Mouse (Mus musculus): ENCODE measurements around the gene Fuca1. TPM values are rescaled to one million over a fixed set of nuclear protein-coding genes. Genes with fewer than 3 reads are reported as not detected.
A peak's percentile ranks its signal among the peaks of the same experiment; 100 is the strongest.

Fuca1 gene
- polyA plus RNA-seq, 1 experiment, result 47.9 TPM

DNA sequence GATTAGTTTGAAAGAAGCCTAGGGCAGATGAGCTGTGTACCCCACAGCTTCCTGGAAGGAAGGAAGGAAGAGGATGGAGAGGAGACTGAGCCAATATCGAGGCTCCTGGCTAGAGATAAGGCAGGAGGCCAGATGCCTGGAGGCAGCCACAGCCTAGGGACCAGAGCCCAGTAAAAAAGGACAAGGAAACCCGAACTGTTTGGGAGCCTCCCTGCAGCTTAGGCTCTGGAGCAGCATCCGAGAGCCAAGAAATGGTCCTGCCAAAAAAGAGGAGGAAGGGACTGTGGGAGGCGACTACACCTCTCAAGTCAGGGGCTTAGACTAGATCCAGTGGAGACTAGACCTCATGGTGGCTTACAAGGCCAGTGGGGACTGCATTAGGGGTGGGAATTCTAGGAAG lies 22.9 kb downstream of the Fuca1 start:
- Histone ChIP-seq H3K27ac (ENCODE audit: insufficient read depth, low read length) (peak overlapping the region; percentile 77), H3K4me1 (ENCODE audit: control insufficient read depth, insufficient read depth, low read length) (peaks cover 10% of the 10 kb centered on the region), H3K27me3 (ENCODE audit: control insufficient read depth, insufficient read depth, low read length) (no peaks in the 10 kb centered on the region), H3K4me3 (replicated peaks; ENCODE audit: insufficient read depth, low read depth, low read length) (no peak overlapping the region)
- TF ChIP-seq CTCF (IDR thresholded peaks at IDR 0.05; ENCODE audit: borderline replicate concordance, insufficient read depth, low read depth, low read length) (no peak), POLR2A (IDR thresholded peaks at IDR 0.05; ENCODE audit: borderline replicate concordance, insufficient read depth, low read length) (no peak)
- DNase-seq, result peak; percentile 25 to 50
- WGBS, result under 1% methylated on average over 4 of the region's 4 CpGs

DNA sequence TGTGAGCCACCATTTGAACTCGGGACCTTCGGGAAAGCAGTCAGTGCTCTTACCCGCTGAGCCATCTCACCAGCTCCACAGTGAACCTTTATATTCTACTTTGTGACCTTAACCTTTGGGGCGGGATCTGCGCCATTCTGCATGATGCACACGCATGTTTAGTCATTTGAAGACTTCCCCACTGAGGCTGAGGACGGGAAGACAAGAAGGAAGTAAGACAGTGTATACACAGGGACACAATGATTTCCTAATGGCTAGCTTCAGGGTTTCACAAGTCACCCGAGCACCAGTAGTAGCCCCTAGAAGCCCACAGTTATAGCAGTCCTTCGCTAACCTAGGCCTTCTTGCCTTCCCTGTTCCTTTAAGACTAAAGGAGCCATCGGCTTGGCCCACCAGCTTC lies 25.2 kb downstream of the Fuca1 start:
- peaks cover 17% of the 10 kb centered on the region for H3K4me1 ChIP-seq (ENCODE audit: control insufficient read depth, insufficient read depth, low read length)
- peak in 1 of 2 experiments; percentile 23 for DNase-seq
- 76% methylated on average over 10 of the region's 10 CpGs for WGBS
- no peak overlapping the region for H3K27ac ChIP-seq (ENCODE audit: insufficient read depth, low read length)
- TF ChIP-seq POLR2A (IDR thresholded peaks at IDR 0.05; ENCODE audit: borderline replicate concordance, insufficient read depth, low read length), result no peak
- no peak for TF ChIP-seq CTCF (IDR thresholded peaks at IDR 0.05; ENCODE audit: borderline replicate concordance, insufficient read depth, low read depth, low read length)
- H3K4me3 ChIP-seq (replicated peaks; ENCODE audit: insufficient read depth, low read depth, low read length), result peak overlapping the region; percentile 89
- H3K27me3 ChIP-seq (ENCODE audit: control insufficient read depth, insufficient read depth, low read length), result no peaks in the 10 kb centered on the region

DNA sequence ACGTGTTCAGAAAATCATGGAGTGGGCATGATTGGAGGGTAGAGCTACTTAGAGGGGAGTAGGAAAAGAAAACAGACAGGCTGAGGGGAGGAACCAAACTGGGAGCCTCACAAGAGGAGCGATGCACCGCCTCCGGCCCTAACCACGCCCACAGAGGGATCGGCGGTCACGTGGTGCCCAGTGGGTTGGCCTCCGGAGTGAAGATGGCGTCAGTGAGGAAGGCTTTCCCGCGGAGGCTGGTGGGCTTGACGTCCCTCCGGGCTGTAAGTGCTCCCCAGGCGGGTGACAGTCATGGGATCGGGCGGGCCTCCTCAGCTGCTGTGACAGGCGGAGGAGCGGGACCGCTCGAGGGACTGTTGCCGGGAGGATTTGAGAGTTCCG lies 25.7 kb downstream of the Fuca1 start, which contains the start of gene Hmgcl:
TSS of gene Hmgcl (plus strand) at position 171 of the 381 bp plus-strand sequence.
- Histone ChIP-seq H3K27ac (ENCODE audit: insufficient read depth, low read length) (peak within 1 kb of the TSS; percentile 86), H3K4me3 (replicated peaks; ENCODE audit: insufficient read depth, low read depth, low read length) (peak within 1 kb of the TSS; percentile 89), H3K27me3 (ENCODE audit: control insufficient read depth, insufficient read depth, low read length) (no peaks in the 10 kb centered on the region), H3K4me1 (ENCODE audit: control insufficient read depth, insufficient read depth, low read length) (peaks cover 17% of the 10 kb centered on the region)
- peak; percentile 95 for TF ChIP-seq POLR2A (IDR thresholded peaks at IDR 0.05; ENCODE audit: borderline replicate concordance, insufficient read depth, low read length)
- TF ChIP-seq CTCF (IDR thresholded peaks at IDR 0.05; ENCODE audit: borderline replicate concordance, insufficient read depth, low read depth, low read length), result no peak
- under 1% methylated on average over 23 of the region's 23 CpGs for WGBS
- DNase-seq, result peak; percentile 93 to 94

DNA sequence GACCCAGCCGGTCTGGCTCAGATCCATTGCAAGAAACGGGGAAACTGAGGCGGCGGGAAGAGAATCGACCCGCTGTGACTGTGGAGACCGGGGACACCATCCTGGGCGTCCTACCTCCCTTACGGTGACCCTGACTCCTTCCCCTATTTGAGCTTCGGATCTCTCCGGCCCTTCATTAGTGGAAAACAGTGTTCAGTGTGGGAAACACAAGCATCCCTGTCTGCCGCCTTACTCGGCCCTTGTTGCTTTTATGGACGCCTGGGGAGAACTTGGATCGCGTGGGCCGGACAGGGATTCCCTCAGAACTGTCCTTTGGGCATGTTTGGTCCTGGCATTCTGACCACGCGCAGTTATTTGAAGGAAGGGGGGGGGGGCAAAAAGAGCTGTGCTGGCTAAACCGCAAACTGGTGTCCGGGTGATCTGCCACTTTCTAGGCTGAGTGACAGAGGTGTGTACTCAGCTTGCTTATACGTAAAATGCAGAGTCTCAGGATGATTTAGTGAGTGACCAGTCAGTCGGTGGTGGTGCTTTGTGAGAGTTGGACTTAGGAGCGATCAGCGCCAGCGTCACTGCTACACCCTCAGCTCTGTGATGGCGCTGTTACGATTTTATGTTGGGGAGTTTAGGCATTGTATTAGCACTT lies 26.2 kb downstream of the Fuca1 start:
- peak; percentile 57 to 62 for DNase-seq
- H3K4me3 ChIP-seq (replicated peaks; ENCODE audit: insufficient read depth, low read depth, low read length), result peak overlapping the region; percentile 89
- peak overlapping the region; percentile 86 for H3K27ac ChIP-seq (ENCODE audit: insufficient read depth, low read length)
- WGBS, result 0% methylated on average over 28 of the region's 28 CpGs
- H3K27me3 ChIP-seq (ENCODE audit: control insufficient read depth, insufficient read depth, low read length), result no peaks in the 10 kb centered on the region
- peaks cover 17% of the 10 kb centered on the region for H3K4me1 ChIP-seq (ENCODE audit: control insufficient read depth, insufficient read depth, low read length)
- no peak for TF ChIP-seq CTCF (IDR thresholded peaks at IDR 0.05; ENCODE audit: borderline replicate concordance, insufficient read depth, low read depth, low read length)
- peak; percentile 25; the same call in 1 of the 2 replicates for TF ChIP-seq POLR2A (IDR thresholded peaks at IDR 0.05; ENCODE audit: borderline replicate concordance, insufficient read depth, low read length)

DNA sequence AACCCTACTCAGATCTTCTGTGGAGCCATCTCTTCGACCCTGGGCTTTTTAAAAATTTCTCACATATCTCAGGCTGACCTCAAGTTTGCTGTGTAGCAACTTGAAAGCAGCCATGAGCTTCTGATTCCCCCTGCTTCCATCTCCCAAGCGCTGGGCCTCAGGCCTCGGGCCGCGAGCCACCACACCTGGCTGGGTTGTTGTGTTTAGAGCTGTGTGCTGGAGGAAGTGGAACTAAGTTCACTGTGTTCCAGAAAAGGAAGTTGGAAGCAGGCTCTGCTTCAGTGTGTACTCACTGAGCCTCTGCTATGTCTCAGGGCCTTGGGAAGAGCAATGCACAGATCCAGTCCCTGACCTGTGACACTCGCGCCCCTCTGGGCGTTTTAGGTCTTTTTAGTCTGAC lies 27.6 kb downstream of the Fuca1 start:
- H3K4me3 ChIP-seq (replicated peaks; ENCODE audit: insufficient read depth, low read depth, low read length), result peak overlapping the region; percentile 55
- H3K4me1 ChIP-seq (ENCODE audit: control insufficient read depth, insufficient read depth, low read length), result peaks cover 22% of the 10 kb centered on the region
- no peak for DNase-seq
- peak overlapping the region; percentile 61 for H3K27ac ChIP-seq (ENCODE audit: insufficient read depth, low read length)
- 80% methylated on average over 8 of the region's 8 CpGs for WGBS
- H3K27me3 ChIP-seq (ENCODE audit: control insufficient read depth, insufficient read depth, low read length), result no peaks in the 10 kb centered on the region
- no peak for TF ChIP-seq POLR2A (IDR thresholded peaks at IDR 0.05; ENCODE audit: borderline replicate concordance, insufficient read depth, low read length)

DNA sequence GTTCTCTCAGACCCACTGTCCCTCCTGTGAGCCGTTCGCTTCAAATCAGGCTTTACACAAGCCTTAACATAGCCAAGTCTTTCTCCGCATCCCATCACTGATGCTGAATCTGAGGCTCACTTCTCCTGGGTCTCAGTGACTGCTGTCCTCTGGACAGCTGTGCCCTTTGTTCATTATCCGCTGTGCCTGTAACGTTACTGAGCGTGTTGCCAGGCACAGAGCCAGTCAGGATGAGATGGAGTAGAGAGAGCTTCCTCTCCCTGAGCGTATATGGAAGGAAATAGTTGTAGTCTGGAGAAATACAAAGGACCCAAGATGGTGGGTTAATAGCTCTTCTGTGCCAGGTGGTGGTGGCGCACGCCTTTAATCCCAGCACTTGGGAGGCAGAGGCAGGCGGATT lies 28.9 kb downstream of the Fuca1 start:
- no peaks in the 10 kb centered on the region for H3K27me3 ChIP-seq (ENCODE audit: control insufficient read depth, insufficient read depth, low read length)
- no peak for TF ChIP-seq POLR2A (IDR thresholded peaks at IDR 0.05; ENCODE audit: borderline replicate concordance, insufficient read depth, low read length)
- TF ChIP-seq CTCF (IDR thresholded peaks at IDR 0.05; ENCODE audit: borderline replicate concordance, insufficient read depth, low read depth, low read length), result no peak
- peaks cover 15% of the 10 kb centered on the region; the same call in 1 of the 2 replicates for H3K4me1 ChIP-seq (ENCODE audit: control insufficient read depth, insufficient read depth, low read length)
- DNase-seq, result no peak
- H3K4me3 ChIP-seq (replicated peaks; ENCODE audit: insufficient read depth, low read depth, low read length), result peak overlapping the region; percentile 35
- H3K27ac ChIP-seq (ENCODE audit: insufficient read depth, low read length), result peak overlapping the region; percentile 89
- WGBS, result 38% methylated on average over 10 of the region's 10 CpGs

DNA sequence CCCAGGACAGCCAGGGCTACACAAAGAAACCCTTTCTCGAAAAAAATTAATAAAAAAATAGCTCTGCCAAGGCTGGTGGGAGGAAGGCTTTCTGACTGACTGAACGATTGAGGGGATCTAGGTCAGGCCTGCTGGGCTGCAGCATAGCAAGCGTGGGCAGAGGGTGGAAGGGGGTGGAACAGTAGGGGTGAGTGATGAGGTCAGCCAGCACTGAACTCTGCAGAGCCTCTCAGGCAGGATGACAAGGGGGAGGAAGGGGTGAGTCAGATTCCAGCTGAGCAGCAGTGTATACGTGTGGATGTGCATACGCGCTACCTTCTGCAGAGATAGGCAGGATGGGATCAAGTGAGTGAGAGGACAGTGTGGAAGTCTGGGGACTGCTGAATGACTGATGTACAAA lies 29.4 kb downstream of the Fuca1 start:
- Histone ChIP-seq H3K4me1 (ENCODE audit: control insufficient read depth, insufficient read depth, low read length) (peaks cover 15% of the 10 kb centered on the region; the same call in 1 of the 2 replicates), H3K27ac (ENCODE audit: insufficient read depth, low read length) (peak overlapping the region; percentile 89; the same call in 1 of the 2 replicates), H3K27me3 (ENCODE audit: control insufficient read depth, insufficient read depth, low read length) (no peaks in the 10 kb centered on the region), H3K4me3 (replicated peaks; ENCODE audit: insufficient read depth, low read depth, low read length) (peak overlapping the region; percentile 62)
- DNase-seq, result peak; percentile 76 to 89
- TF ChIP-seq CTCF (IDR thresholded peaks at IDR 0.05; ENCODE audit: borderline replicate concordance, insufficient read depth, low read depth, low read length) (no peak), POLR2A (IDR thresholded peaks at IDR 0.05; ENCODE audit: borderline replicate concordance, insufficient read depth, low read length) (peak; percentile 39; the same call in 1 of the 2 replicates)
- WGBS, result 5% methylated on average over 6 of the region's 6 CpGs

DNA sequence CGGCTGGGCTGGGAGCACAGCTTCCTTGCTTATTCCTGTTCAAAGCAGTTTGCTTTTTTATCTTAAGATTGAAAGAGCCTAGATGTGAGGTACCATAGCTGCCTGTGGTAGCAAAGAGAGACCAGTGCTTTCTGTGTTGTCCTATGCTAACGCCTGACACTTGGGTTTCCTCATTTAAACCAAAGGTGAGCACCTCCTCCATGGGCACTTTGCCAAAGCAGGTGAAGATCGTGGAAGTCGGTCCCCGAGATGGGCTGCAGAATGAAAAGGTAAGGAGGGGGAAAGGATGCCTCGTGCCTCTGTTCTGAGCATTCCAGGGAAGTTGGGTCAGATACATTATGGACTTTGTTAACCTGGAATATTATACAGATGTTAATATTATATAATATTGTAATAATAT lies 29.8 kb downstream of the Fuca1 start:
- peak; percentile 50 for DNase-seq
- peaks cover 15% of the 10 kb centered on the region; the same call in 1 of the 2 replicates for H3K4me1 ChIP-seq (ENCODE audit: control insufficient read depth, insufficient read depth, low read length)
- peak overlapping the region; percentile 62 for H3K4me3 ChIP-seq (replicated peaks; ENCODE audit: insufficient read depth, low read depth, low read length)
- TF ChIP-seq POLR2A (IDR thresholded peaks at IDR 0.05; ENCODE audit: borderline replicate concordance, insufficient read depth, low read length) (no peak), CTCF (IDR thresholded peaks at IDR 0.05; ENCODE audit: borderline replicate concordance, insufficient read depth, low read depth, low read length) (no peak)
- H3K27ac ChIP-seq (ENCODE audit: insufficient read depth, low read length), result peak overlapping the region; percentile 83
- WGBS, result 22% methylated on average over 6 of the region's 6 CpGs
- H3K27me3 ChIP-seq (ENCODE audit: control insufficient read depth, insufficient read depth, low read length), result no peaks in the 10 kb centered on the region

Data from cerebellum, adult 2 months (tissue).